Mouse (Mus musculus) embryonic fibroblast, embryonic 13.5 days (primary cell): Measurements from ENCODE around the gene Ugt1a7c.

Experiments
- CTCF ChIP-seq: IDR thresholded peaks from 2 replicates; pipeline ENCODE4 v1.5.1; 2011; ENCODE audit warnings: mild to moderate bottlenecking, control low read depth, low read length, moderate library complexity, borderline replicate concordance; ENCODE audit not compliant: insufficient read depth
- POLR2A ChIP-seq: IDR thresholded peaks from 2 replicates; pipeline ENCODE4 v1.6.1; 2011; ENCODE audit warnings: low read depth, mild to moderate bottlenecking, control low read depth, low read length, moderate library complexity

GRCm38 (mm10) chr1:88206843-88207479 is 112.1 kb downstream of the Ugt1a7c start:
- TF ChIP-seq CTCF: no peak
- no peak for TF ChIP-seq POLR2A
